Comparison of ENCODE assay signal across 10 mouse cellular contexts in genomic region chr14:7994271-7994767, GRCm38 (mm10). TPM values are rescaled to one million over a fixed set of nuclear protein-coding genes. Genes with fewer than 3 reads are reported as not detected.
A peak's percentile ranks its signal among the peaks of the same experiment; 100 is the strongest.
DNase-seq lines count a peak whose midpoint lies in the region; ATAC-seq lines count a peak whose summit lies in the region.
"Had no signal": no experiment of that assay in that cellular context is flagged by ENCODE, and none has a peak within 500 bp of the region (broad histone marks: within the 10 kb centered on the region; RNA-seq: fewer than 3 reads in every experiment).

Gene Dnase1l3, minus strand, starts transcription at chr14:7994573.

- no peak within 1 kb of the TSS for H3K4me2 ChIP-seq in neural tube, embryonic 11.5 days (ENCODE audit: low read depth)
- H3K4me2 ChIP-seq in neural tube, embryonic 15.5 days = no peak within 1 kb of the TSS
- H3K4me2 ChIP-seq: embryonic facial prominence, embryonic 15.5 days; lung, embryonic 15.5 days had no signal

- no peaks in the 10 kb centered on the region for H3K4me1 ChIP-seq in neural tube, embryonic 11.5 days (ENCODE audit: control insufficient read depth, insufficient read depth, low read length)
- peaks cover 7% of the 10 kb centered on the region; the same call in 1 of the 2 replicates for H3K4me1 ChIP-seq in neural tube, embryonic 15.5 days
- peaks cover 11% of the 10 kb centered on the region for H3K4me1 ChIP-seq in forebrain, embryonic 10.5 days

- H3K9ac ChIP-seq in neural tube, embryonic 11.5 days (ENCODE audit: low read length) = no peak within 1 kb of the TSS
- no peak within 1 kb of the TSS for H3K9ac ChIP-seq in neural tube, embryonic 15.5 days (replicated peaks)
- H3K9ac ChIP-seq: embryonic facial prominence, embryonic 15.5 days; lung, embryonic 15.5 days had no signal

- 79% methylated on average over 8 of the region's 8 CpGs for WGBS in neural tube, embryonic 11.5 days
- WGBS in neural tube, embryonic 15.5 days = 75% methylated on average over 8 of the region's 8 CpGs
- 73% methylated on average over 8 of the region's 8 CpGs for WGBS in forebrain, embryonic 10.5 days

- no peaks in the 10 kb centered on the region for H3K9me3 ChIP-seq in neural tube, embryonic 11.5 days (ENCODE audit: control insufficient read depth, low read length)
- no peaks in the 10 kb centered on the region for H3K9me3 ChIP-seq in neural tube, embryonic 15.5 days (replicated peaks)
- H3K9me3 ChIP-seq in forebrain, embryonic 10.5 days = no peaks in the 10 kb centered on the region
- H3K9me3 ChIP-seq: embryonic facial prominence, embryonic 15.5 days; lung, embryonic 15.5 days had no signal

- no peaks in the 10 kb centered on the region for H3K36me3 ChIP-seq in neural tube, embryonic 11.5 days (ENCODE audit: control insufficient read depth, insufficient read depth, low read length)
- no peaks in the 10 kb centered on the region for H3K36me3 ChIP-seq in neural tube, embryonic 15.5 days
- no peaks in the 10 kb centered on the region for H3K36me3 ChIP-seq in forebrain, embryonic 10.5 days (replicated peaks)
- H3K36me3 ChIP-seq: embryonic facial prominence, embryonic 15.5 days; lung, embryonic 15.5 days had no signal

- H3K27ac ChIP-seq in neural tube, embryonic 11.5 days (ENCODE audit: low read depth, low read length) = no peak within 1 kb of the TSS
- no peak within 1 kb of the TSS for H3K27ac ChIP-seq in neural tube, embryonic 15.5 days (replicated peaks)
- H3K27ac ChIP-seq in forebrain, embryonic 10.5 days = no peak within 1 kb of the TSS
- H3K27ac ChIP-seq: embryonic facial prominence, embryonic 15.5 days; lung, embryonic 15.5 days had no signal

- peak; percentile 26 for DNase-seq in embryo, embryonic 10 days (ENCODE audit: low spot score)
- no peak for DNase-seq in embryo, embryonic 9.5 days (ENCODE audit: extremely low spot score)
- no peak for DNase-seq in neural tube, embryonic 11.5 days (ENCODE audit: low spot score)
- DNase-seq in embryo, embryonic 11 days = peak; percentile 27
- DNase-seq in kidney, postnatal 36 days = peak; percentile 68 to 85
- DNase-seq in forebrain, embryonic 10.5 days (ENCODE audit: extremely low spot score, low spot score) = no peak

- H3K4me3 ChIP-seq in neural tube, embryonic 11.5 days (ENCODE audit: low read depth, low read length) = no peak within 1 kb of the TSS
- no peak within 1 kb of the TSS for H3K4me3 ChIP-seq in neural tube, embryonic 15.5 days (replicated peaks)
- H3K4me3 ChIP-seq in forebrain, embryonic 10.5 days = no peak within 1 kb of the TSS
- H3K4me3 ChIP-seq: embryonic facial prominence, embryonic 15.5 days; lung, embryonic 15.5 days had no signal

- no peaks in the 10 kb centered on the region for H3K27me3 ChIP-seq in neural tube, embryonic 11.5 days (ENCODE audit: control insufficient read depth, insufficient read depth, low read length)
- H3K27me3 ChIP-seq in neural tube, embryonic 15.5 days (replicated peaks) = peaks cover 5% of the 10 kb centered on the region
- peaks cover 8% of the 10 kb centered on the region for H3K27me3 ChIP-seq in forebrain, embryonic 10.5 days (ENCODE audit: poor library complexity, severe bottlenecking)
- H3K27me3 ChIP-seq: embryonic facial prominence, embryonic 15.5 days had no signal

- peak; percentile 16; the same call in 1 of the 2 replicates for ATAC-seq in neural tube, embryonic 11.5 days (ENCODE audit: insufficient read depth, low FRiP score, low TSS enrichment)
- no peak for ATAC-seq in neural tube, embryonic 15.5 days (ENCODE audit: low FRiP score)
- peak; percentile 47; the same call in 1 of the 2 replicates for ATAC-seq in neutrophil, adult 5-6 weeks (ENCODE audit: extremely low read depth, insufficient number of reproducible peaks, low FRiP score, poor library complexity, severe bottlenecking)

RNA-seq across cellular contexts. Expression of gene Dnase1l3, which starts in this region (rescaled TPM):
- polyA plus RNA-seq in neural tube, embryonic 11.5 days (2014; fragmentation: Nextera tagmentation; extraction: Ambion mirVana) = not detected in 2 replicates
- polyA plus RNA-seq in neural tube, embryonic 15.5 days (2015; fragmentation: Nextera tagmentation; extraction: Ambion mirVana) = 0.08 and 1.6 TPM in 2 replicates
- total RNA-seq in neutrophil, adult 5-6 weeks (2017) = 0.74 and 1.3 TPM in 2 replicates
- not detected in 2 replicates for polyA plus RNA-seq in forebrain, embryonic 10.5 days (2016; fragmentation: Nextera tagmentation; extraction: Ambion mirVana)

Comparison
In these comparisons a context has a peak if more than half of its experiments do, and no peak if none do; other contexts are left out.
1. DNase-seq: peak in embryo, embryonic 10 days (single experiment), embryo, embryonic 11 days (single experiment) and kidney, postnatal 36 days (2 of 2); none in embryo, embryonic 9.5 days (single experiment), neural tube, embryonic 11.5 days (single experiment) and forebrain, embryonic 10.5 days (single experiment).
2. Peak in ATAC-seq in neural tube, embryonic 11.5 days; RNA of the gene not detected or under 1 TPM.